Mouse (Mus musculus): ENCODE measurements around the gene Faah. TPM values are rescaled to one million over a fixed set of nuclear protein-coding genes. Genes with fewer than 3 reads are reported as not detected.

Faah gene
- polyA plus RNA-seq (2021; fragmentation: Nextera tagmentation) = 120 and 129 TPM in 2 replicates
- long read RNA-seq, experiment 1, transcript Faah-201 (15 exons, 3,827 nt) = major isoform, 194 of 248 reads
- long read RNA-seq, experiment 1, partial matches to known transcripts = 24 of 248 reads
- long read RNA-seq, experiment 1, other reads (novel, unspliced or antisense) = 27 of 248 reads
- long read RNA-seq, experiment 2, transcript Faah-201 (15 exons, 3,827 nt) = major isoform, 1,253 of 1,402 reads
- long read RNA-seq, experiment 2, transcript Faah-204 (9 exons, 1,926 nt) = minor isoform, 25 of 1,402 reads
- long read RNA-seq, experiment 2, partial matches to known transcripts = 56 of 1,402 reads
- long read RNA-seq, experiment 2, other reads (novel, unspliced or antisense) = 67 of 1,402 reads

DNA sequence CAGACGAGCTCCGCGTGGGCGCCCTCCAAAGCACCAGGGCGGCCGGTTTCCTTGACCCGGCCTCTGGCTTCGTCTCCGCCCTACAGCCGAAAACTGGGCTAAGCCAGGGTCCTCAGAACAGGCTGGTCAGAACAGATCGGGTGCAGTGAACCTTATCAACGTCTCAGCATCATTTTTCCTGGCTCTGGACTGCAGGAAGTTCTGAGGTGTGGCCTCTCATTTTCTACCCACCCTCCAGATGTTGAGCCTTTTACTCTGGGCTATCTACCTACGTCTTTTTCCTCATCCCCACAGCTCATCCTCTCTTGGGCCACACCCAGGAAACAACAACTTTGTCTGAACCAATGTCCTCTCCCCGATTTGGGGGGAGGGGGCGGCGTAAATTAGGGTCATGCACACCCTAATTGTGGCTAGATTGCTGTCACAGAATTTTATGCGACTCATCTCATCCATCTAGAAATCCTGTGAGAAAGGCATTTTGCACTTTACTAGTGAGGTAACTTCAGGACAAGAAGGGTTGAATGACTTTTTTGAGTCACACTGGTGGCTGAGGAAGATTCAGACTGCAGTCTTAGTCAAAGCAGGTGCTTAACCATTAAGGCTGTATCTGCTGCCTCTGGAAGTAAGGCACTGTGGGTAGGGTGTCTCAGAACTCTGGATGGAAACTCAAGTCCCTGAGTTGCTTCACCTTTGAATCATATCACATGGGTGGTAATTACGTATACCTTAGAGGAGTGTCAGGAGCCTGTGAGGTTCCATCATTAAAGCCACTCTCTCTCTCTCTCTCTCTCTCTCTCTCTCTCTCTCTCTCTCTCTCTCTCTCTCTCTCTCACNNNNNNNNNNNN lies at the start of gene Faah:
Faah (minus strand) TSS at position 25 of the 845 bp plus-strand sequence.

DNA sequence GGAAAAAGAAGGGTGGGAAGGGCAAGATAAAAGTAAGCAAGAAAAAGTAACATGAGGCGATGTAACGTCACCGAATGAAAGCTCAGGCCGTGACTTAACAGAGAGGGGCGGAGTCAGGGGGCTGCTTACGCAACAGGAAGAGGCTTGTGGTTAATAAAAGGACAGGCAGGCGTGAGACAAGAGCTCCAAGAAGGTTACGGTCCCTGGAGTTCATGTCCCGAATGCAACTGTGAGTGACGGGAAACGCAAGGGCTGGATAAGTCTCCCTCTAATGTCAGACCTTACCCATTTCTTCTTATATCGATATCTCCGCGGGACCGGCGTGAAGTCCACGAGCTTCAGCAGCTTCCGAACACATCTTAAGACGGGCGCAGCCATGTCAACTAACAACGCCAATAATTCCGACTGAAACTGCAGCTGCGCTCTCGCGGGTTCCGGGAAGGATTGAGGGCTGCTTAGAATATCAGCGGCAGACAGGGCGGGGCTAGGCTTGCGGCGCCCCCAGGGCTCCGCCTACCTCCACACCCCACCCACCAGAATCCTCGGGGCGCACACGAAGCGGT lies 35.8 kb upstream of the Faah start, which contains the start of gene Nsun4:
Nsun4 (minus strand) TSS at position 478 of the 563 bp plus-strand sequence.

DNA sequence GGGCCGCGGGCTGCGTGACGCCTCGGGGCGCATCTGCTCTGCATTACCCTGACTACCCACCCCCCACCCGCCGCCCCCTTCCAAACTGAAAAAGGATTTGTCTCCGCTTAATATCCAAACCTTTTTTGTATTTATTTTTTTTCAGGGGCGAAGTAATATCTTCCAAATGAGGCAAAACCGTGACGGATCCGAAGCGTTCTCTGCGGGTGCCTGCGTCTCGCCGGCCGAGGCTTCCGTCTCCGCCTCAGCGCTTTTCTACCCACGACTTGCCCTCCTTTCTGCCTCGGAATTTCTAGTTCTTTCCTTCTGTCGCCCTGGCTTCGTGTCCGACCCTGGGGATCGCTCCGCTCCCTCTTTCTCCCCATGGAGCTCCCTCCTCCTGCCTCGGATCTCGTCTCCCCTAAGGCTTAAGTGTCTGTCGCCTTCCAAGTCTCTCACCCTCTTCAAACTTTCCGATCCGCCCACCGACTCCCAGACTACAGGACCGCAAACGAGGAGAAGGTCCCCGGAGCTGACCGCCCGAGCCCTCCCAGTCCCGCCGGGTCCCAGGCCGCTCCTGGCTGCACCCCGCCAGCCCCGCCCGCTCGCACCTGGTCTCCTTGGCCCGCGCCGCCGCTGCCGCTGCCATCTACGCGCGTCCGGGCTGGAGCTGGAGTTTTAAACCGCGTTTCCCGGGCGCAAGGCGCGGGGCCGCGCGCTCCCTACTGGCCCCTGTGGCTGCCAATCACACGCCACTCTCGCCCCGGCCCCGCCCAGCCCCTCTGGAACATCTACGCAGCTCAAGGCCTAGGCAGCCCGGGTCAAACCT lies 78.2 kb downstream of the Faah start, which contains the start of gene Dmbx1:
Dmbx1 (minus strand) TSS at position 632 of the 808 bp plus-strand sequence.

Other genes starting within 250 kb of the Faah start
- not detected in 2 replicates for gene Tex38, start 236.9 kb downstream of the Faah start, polyA plus RNA-seq (2021; fragmentation: Nextera tagmentation)
- gene Atpaf1, start 233.1 kb downstream of the Faah start, polyA plus RNA-seq (2021; fragmentation: Nextera tagmentation) = 45.2 and 49.5 TPM in 2 replicates
- 6.1 and 8.0 TPM in 2 replicates for gene Mob3c, start 189.8 kb downstream of the Faah start, polyA plus RNA-seq (2021; fragmentation: Nextera tagmentation)
- 20.1 and 21.1 TPM in 2 replicates for gene Mknk1, start 178.7 kb downstream of the Faah start, polyA plus RNA-seq (2021; fragmentation: Nextera tagmentation)
- 0.13 and 0.15 TPM in 2 replicates for gene Kncn, start 133.5 kb downstream of the Faah start, polyA plus RNA-seq (2021; fragmentation: Nextera tagmentation)
- 0.50 and 0.63 TPM in 2 replicates for gene 6430628N08Rik, start 127.3 kb downstream of the Faah start, polyA plus RNA-seq (2021; fragmentation: Nextera tagmentation)
- 0.04 TPM in 1 of 2 replicates, not detected in the other for gene Dmbx1, start 78.0 kb downstream of the Faah start, polyA plus RNA-seq (2021; fragmentation: Nextera tagmentation)
- 10.3 and 12.8 TPM in 2 replicates for gene Nsun4, start 36.0 kb upstream of the Faah start, polyA plus RNA-seq (2021; fragmentation: Nextera tagmentation)
- gene Uqcrh, start 57.1 kb upstream of the Faah start, polyA plus RNA-seq (2021; fragmentation: Nextera tagmentation) = 723 and 862 TPM in 2 replicates
- gene Lrrc41, start 57.3 kb upstream of the Faah start, polyA plus RNA-seq (2021; fragmentation: Nextera tagmentation) = 23.5 and 27.0 TPM in 2 replicates
- 0.34 and 0.48 TPM in 2 replicates for gene Rad54l, start 105.8 kb upstream of the Faah start, polyA plus RNA-seq (2021; fragmentation: Nextera tagmentation)
- gene Pomgnt1, start 105.9 kb upstream of the Faah start, polyA plus RNA-seq (2021; fragmentation: Nextera tagmentation) = 16.9 and 20.5 TPM in 2 replicates
- gene Lurap1, start 133.4 kb upstream of the Faah start, polyA plus RNA-seq (2021; fragmentation: Nextera tagmentation) = 5.7 and 6.0 TPM in 2 replicates
- gene Tspan1, start 149.7 kb upstream of the Faah start, polyA plus RNA-seq (2021; fragmentation: Nextera tagmentation) = 0.18 TPM in 1 of 2 replicates, not detected in the other
- not detected in 2 replicates for gene 1700042G07Rik, start 155.4 kb upstream of the Faah start, polyA plus RNA-seq (2021; fragmentation: Nextera tagmentation)
- gene Gm49337, start 155.5 kb upstream of the Faah start, polyA plus RNA-seq (2021; fragmentation: Nextera tagmentation) = not detected in 2 replicates
- 9.5 and 10.5 TPM in 2 replicates for gene Pik3r3, start 203.7 kb upstream of the Faah start, polyA plus RNA-seq (2021; fragmentation: Nextera tagmentation)

Measured in layer of hippocampus, adult 6 months (tissue).